Mouse (Mus musculus) gastrocnemius, postnatal 25 days (tissue): ENCODE results near the gene Gm20388. TPM values are rescaled to one million over a fixed set of nuclear protein-coding genes. Genes with fewer than 3 reads are reported as not detected.

Experiments used
- DNase-seq: peaks from one replicate; pipeline ENCODE4 v3.0.0; 2022
- total RNA-seq, 2 experiments: library from RNA; stranded (reverse); gene quantifications; 1 replicate in 1 of 2; 2 replicates in 1 of 2; pipeline ENCODE4 v1.2.3; 2021

The Gm20388 gene
- total RNA-seq, 2 experiments from 2014 or later, result 6.7 TPM; not detected in 1

GRCm38 (mm10) chr8:121877212-121877611 lies 1966.6 kb downstream of the Gm20388 start:
- DNase-seq, result no peak

DNA sequence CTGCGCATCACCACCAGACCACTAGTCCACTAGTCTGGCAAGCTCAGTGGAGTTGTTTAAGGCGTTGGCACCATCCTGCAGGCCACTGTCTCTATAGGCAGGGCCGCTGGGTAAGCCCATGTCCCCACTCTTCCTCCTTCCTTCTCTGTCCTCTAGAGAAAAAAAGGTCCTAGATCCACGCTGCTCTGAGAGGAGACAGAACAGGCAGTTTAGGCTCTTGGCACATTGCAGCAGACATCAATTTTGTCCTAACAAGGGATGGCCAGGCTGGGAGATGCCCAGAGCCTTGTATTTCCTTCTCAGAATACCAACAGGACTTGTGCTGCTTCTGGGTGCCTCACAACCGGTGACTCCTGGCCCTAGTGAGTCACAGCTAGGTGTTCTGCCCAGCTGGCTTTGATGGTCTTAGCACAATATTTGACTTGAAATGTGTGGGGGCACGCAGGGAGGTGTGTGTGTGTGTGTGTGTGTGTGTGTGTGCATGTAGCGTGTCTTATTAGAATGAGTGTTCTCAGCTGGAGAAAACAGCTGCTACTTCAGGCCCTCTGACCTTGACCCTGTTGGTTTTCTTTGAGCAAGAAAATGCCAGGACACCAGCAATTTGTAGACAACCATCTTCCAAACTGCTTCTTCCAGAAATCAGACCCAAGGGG lies 1967.3 kb downstream of the Gm20388 start:
- no peak for DNase-seq

DNA sequence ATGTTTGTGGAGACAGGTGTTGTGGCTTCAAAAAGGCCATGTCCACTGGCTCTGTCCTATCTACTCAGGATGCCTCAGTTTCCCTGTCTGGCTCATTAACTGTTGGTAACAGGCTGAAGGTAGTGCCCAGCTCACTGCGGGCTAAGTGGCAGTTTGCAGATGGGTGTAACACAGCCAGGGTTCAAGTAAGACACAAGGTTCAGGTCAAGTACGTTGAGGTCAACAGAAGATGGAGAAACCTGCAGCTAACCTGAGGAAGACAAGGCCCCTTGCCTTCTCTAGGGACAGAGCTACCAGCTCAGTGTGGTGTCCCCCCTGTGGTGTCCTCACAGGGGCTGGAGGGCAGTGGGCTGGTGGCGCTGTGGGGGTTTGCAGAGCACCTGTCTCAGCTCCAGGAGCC lies 1969.1 kb downstream of the Gm20388 start:
- no peak for DNase-seq

GRCm38 (mm10) chr8:121880818-121881217 lies 1970.2 kb downstream of the Gm20388 start:
- DNase-seq, result no peak

DNA sequence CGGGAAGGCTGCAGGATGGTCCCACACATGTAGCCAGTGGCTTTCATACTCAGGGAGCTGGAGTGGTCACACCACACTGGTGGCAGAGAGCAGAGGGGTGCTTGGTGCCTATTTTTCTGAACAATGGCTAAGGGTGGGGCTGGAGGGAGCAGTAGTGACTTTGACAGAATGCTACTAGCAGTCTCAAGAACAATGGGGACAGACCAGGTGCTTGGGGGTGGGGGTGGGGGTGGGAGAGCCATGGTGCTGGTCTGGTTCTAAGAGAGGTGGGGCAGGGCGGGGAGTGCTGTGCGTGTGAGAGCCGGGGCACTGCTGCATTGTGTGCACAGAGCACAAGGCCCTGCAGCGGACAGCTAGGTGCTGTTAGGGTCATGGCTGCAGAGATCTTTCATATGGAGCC lies 1971.3 kb downstream of the Gm20388 start:
- no peak for DNase-seq

- DNase-seq, result no peak
These were observed 1973.5 kb downstream of the Gm20388 start for GRCm38 (mm10) chr8:121884181-121884580.

GRCm38 (mm10) chr8:121885001-121885400 lies 1974.4 kb downstream of the Gm20388 start:
- DNase-seq, result peak; percentile 53

DNA sequence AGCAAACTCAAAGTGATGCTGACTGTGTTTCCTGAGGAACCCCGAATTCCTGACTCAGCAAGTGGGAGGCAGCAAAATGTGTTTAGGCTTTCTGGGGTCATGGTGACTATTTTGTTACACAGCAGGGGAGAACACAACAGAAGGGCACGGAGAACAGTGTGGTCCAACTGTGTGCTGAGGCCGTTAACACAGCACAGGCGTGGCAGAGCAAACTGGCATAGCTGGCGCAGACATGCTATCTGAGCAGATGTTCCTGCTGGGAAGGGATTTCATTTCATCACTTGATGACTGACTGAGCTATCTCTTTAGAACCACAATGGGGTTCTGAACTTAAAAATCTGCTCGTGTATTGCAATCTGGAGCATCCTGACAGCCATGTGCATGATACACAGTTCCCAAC lies 1974.8 kb downstream of the Gm20388 start:
- no peak for DNase-seq

DNA sequence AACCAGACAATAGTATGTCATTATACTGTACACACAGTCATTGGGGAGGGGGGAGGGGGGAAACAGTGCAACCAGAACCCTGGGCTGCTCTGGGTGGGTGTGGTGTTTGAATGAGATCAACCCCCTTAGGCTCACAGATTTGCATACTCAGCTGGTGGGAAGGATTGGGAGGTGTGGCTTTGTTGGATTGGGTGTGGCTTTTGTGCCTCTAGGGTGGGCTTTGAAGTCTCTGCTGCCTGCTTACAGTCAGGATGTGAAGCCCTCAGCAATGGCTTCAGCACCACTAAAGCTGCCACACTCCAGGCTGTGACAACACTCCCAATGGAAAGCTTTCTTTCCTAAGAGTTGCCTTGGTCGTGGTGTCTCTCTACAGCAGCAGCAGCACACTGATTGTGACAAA lies 1976.9 kb downstream of the Gm20388 start:
- no peak for DNase-seq

DNA sequence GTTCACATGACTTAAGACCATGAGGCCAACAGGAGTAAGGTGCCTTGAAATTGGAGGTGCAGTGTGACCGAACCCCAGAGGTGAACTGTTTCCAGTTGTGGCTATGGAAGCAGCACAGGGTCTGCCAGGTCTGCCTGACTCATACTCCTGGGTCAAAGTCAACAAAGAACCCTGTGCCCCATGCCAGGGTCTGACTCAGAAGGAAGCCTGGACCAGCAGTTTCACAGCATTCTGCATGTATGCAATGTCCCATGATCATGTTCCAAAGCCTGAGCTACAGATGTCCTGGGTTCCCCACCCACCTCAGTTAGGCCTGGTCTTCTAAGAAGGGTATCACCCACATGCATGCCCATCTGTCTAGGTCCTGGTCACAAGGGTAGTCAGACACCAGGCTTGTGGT lies 1978.7 kb downstream of the Gm20388 start:
- DNase-seq, result no peak

GRCm38 (mm10) chr8:121889810-121890785 lies 1979.5 kb downstream of the Gm20388 start:
- DNase-seq, result peak; percentile 82

DNA sequence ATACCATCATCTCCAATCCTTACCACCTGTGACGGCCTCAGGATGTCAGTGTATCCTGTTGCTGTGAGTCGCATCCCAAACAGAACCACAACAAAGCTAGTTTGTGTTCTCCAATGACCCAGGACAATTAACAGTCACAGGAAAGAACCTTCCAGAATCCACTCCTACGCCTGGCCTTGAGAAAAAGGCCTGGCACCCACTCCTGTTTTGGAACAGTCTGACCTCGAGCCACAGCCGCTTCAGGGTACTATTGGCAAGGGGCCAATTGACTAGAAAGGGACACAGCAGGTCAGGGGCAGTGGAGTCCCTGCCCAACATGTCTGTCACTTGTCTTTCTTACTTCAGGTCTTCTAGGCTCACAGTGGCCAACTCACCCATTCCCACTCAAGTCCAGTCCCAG lies 1982.2 kb downstream of the Gm20388 start:
- no peak for DNase-seq

- DNase-seq, result no peak
These were observed 1985.3 kb downstream of the Gm20388 start for GRCm38 (mm10) chr8:121895910-121896309.

DNA sequence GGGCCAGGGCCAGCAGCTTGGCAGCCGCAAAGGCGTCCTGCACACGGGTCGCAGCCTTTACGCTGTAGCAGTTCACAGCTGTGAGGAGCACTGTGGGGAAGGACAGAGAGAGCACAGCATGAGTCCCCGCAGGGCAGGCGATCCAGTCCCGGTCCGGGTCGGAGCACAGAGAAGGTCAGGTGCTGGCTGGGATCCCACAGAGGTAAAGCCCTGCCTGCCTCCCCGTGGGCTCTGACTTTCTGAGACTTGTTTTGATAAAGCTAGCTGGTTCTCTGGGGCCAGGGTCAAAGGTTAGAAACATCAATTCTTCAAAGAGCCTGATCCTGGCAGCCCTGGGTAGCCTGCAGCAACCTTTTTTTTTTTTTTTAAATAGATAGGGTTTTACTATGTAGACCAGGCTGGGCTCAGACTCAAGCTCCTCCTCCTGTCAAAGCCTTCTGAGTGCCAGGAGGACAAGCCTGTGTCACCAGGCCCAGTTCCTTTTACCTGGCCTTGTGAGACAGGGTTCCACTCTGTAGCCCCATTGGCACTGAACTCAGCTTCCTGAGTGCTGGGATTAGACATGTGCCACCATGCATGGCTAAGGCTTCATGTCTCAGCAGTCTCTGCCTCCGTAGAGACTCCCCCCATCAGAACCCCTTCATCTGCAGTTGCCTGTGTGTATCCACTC lies 1986.0 kb downstream of the Gm20388 start:
- DNase-seq, result no peak

DNA sequence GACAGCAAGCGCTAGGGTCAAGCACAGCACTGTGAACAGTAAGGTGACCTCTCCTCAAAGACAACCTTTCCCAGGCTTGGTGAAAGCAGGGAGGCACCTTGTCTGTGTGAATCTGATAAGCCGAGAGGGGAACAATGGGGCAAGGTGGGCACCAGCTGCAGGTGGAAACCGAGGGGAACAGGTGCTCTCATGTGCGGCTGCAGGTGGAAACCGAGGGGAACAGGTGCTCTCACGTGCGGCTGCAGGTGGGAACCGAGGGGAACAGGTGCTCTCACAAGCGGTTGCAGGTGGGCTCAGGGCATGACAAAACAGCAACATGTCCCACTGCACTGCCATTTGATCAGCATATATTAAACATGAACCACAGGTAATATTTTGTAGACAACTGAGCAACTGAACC lies 1986.6 kb downstream of the Gm20388 start:
- no peak for DNase-seq

GRCm38 (mm10) chr8:121897871-121898381 lies 1987.3 kb downstream of the Gm20388 start:
- no peak for DNase-seq

GRCm38 (mm10) chr8:121898401-121898931 lies 1987.8 kb downstream of the Gm20388 start:
- peak; percentile 84 for DNase-seq

DNA sequence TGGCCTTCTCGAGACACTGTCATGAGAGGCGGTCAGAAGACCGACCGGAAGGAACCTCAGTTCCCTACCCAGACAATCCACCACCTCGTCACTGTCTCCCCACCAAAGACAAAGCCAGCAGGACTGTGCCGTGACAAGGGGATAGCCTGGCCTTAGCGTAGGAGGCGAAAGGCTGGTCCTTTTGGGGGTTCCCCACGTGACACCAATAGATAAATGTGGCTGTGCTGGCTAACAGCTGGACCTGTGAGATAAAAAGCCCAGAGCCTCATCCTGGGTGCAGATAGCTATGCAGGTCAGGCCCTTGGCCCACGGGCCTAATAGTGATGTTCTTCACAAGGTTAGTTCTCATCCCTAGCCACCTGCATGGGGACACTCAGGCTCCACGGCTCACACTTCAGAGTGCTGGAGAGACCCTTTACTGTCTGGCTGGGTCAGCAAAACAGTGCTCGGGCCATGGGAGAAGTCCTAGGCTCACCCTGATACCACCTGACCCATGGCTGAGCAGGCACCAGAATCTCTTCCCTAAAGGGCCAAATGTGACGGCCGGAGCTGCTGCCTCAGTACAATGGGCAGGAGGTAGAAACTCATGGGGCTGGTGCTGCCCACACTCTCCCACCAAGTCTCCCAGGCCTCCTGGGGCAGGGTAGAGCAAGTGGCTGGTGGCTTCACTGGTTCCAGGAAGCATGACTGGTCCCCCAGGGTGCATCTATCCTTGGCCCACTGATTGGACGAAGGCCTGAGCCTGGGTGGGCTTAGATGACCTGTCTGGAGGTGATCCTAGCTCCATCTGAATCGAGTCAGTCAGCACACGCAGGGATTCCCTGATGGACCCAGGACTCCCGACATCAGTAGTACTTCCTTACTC lies 1988.8 kb downstream of the Gm20388 start:
- no peak for DNase-seq

- peak; percentile 65 for DNase-seq
These were observed 1991.0 kb downstream of the Gm20388 start for GRCm38 (mm10) chr8:121901498-121902236.

DNA sequence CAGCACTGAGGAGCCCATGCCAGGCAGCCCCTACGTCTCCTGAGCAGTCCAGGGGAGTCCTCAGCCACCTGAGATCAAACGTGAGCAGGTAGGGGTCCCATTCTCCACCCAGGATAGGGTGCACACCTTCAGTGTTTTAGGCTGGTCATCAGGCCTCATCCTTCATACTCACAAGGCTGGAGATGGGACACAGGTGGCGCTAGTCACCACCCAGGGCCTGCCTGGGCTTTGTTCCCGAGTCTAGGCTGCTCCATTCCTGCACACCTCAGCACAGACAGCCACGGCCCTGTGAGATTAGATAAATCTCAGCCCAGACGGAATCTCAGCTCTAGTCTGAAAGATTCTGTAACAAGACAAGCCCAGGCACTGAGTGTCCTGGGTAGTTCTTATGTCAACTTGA lies 1993.3 kb downstream of the Gm20388 start:
- DNase-seq, result no peak

- no peak for DNase-seq
These were observed 1994.4 kb downstream of the Gm20388 start for GRCm38 (mm10) chr8:121904999-121905398.
